Mouse (Mus musculus) cerebellum, adult 2 months (tissue): ENCODE results near the gene Psmd14. TPM values are rescaled to one million over a fixed set of nuclear protein-coding genes. Genes with fewer than 3 reads are reported as not detected.
A peak's percentile ranks its signal among the peaks of the same experiment; 100 is the strongest.

ENCODE experiments used
- DNase-seq, 2 experiments: peaks; one replicate each; pipeline ENCODE4 v3.0.0; 2021
- H3K27ac ChIP-seq: fragments of 200-500 bp; 2 replicates; pipeline ENCODE4 v1.5.1; 2012; ENCODE audit warnings: low read length, control low read depth, inconsistent platforms; ENCODE audit not compliant: insufficient read depth
- H3K27me3 ChIP-seq: fragments of 200-500 bp; 2 replicates; pipeline ENCODE4 v1.6.1; 2012; ENCODE audit warnings: inconsistent platforms, mild to moderate bottlenecking, low read length, moderate library complexity; ENCODE audit not compliant: control insufficient read depth, insufficient read depth
- H3K4me1 ChIP-seq: fragments of 200-500 bp; 2 replicates; pipeline ENCODE4 v1.6.1; 2011; ENCODE audit warnings: low read length; ENCODE audit not compliant: control insufficient read depth, insufficient read depth
- H3K4me3 ChIP-seq: fragments of 200-500 bp; replicated peaks from 2 replicates; pipeline ENCODE3; 2011; ENCODE audit warnings: mild to moderate bottlenecking, low read depth, low read length, control low read depth; ENCODE audit not compliant: insufficient read depth
- CTCF ChIP-seq: fragments of 200-500 bp; IDR thresholded peaks from 2 replicates; pipeline ENCODE4 v1.5.1; 2011; ENCODE audit warnings: low read depth, mild to moderate bottlenecking, control low read depth, low read length, moderate library complexity, borderline replicate concordance; ENCODE audit not compliant: insufficient read depth
- POLR2A ChIP-seq: fragments of 200-500 bp; IDR thresholded peaks from 2 replicates; pipeline ENCODE4 v1.6.1; 2011; ENCODE audit warnings: low read length, control low read depth, borderline replicate concordance; ENCODE audit not compliant: insufficient read depth
- WGBS: fragments of 180-500 bp; shearing (Covaris S2); methylation state at CpG from one replicate; pipeline ENCODE4 v1.1.7; 2018; 5-methylcytosine and 5-hydroxymethylcytosine counted together
- polyA plus RNA-seq: library from polyadenylated mRNA; depleted of rRNA; stranded (reverse); fragments of >200 nt; gene quantifications from 2 replicates; pipeline ENCODE4 v1.2.3, GENCODE M21; 2012; rRNA removed

Psmd14 gene
- polyA plus RNA-seq, 1 experiment, result 90.2 TPM

DNA sequence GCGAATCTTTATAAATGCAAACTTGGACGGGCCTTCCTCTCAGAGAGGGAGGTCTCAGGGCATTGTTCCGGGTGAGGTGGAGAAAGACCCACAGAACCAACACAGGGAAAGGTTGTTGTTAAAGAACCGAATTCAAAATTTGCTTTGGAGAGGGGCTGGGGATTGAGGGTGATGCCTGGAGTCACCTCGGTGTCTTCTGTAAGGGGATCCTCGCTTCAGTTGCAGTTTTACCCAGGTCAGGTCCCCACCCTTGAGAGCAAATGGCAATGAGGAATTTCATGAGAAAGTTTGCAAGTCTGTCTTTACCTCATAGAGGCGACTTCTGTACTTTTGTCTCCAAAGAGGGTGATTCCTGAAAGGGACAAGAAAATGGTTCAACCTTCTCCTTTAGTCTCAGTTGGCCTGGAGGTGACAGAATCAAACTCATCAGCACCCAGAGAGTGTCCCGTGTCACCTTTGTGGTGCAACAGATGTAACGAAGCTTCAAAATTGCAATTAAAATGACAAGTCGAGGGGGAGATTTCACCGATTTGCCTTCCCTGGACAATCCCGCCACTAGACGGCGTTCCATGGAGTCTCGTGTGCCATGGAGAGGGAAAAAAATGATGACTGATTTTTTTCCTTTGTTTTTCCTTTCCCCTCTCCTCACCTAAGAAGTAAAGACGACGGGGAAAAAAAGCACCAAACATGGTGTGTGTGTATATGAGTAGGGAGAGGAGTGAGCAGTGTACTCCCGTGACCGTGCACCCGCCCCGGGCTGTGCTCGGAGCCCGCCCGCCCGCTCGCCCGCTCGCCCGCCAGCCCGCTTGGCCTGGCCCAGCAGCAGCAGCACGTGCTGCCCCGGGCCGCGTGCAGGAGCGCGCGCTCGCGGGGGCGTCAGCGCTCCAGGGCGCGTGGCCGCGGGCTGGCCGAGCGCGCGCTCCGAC, 103.3 kb downstream of the Psmd14 start:
- Histone ChIP-seq H3K27me3 (peaks cover 15% of the 10 kb centered on the region; the same call in 1 of the 2 replicates), H3K27ac (no peak overlapping the region), H3K4me3 (peak overlapping the region; percentile 51), H3K4me1 (no peaks in the 10 kb centered on the region)
- peak; percentile 32 to 44 for DNase-seq
- 11% methylated on average over 50 of the region's 50 CpGs for WGBS
- TF ChIP-seq CTCF (peak; percentile 32; the same call in 1 of the 2 replicates), POLR2A (no peak)

DNA sequence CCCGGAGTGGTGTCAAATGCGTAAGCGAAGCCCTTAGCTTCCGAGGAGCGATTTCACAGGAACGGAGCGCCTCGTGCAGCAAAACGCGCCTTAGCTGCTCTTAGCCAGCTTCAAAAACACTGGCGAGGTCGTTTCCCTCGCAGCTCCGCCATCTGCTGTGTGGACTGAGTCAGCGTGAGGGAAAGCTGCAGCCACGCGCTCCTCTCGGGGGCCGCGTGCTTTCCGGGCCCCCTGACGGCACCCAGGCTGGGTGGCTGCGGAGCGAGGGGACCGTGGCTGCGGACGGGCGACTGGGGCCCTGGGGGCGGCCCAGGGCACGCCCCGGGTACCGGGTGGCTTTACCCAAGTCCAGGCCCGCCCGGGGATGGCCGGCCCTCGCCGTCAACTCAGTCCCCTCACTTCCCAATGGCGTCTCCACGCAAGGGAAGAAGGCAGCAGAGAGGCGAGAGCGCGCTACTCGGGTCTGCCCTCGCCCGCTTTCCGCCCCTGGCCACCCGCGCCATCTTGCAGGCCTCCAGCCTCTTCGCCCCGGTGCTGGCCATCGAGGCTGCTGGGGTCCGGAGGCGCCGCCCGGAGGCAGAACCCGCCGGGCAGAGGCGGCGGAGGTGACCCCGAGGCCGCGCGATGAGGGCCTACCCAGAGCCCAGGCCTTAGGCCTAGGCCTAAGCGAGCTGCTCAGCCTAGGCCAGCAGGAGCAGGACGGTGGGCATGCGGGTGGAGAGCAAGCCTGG, 104.3 kb downstream of the Psmd14 start:
- H3K4me1 ChIP-seq, result no peaks in the 10 kb centered on the region
- H3K4me3 ChIP-seq, result peak overlapping the region; percentile 50
- peaks cover 15% of the 10 kb centered on the region; the same call in 1 of the 2 replicates for H3K27me3 ChIP-seq
- H3K27ac ChIP-seq, result no peak overlapping the region
- WGBS, result 17% methylated on average over 66 of the region's 66 CpGs
- peak; percentile 32 for DNase-seq
- TF ChIP-seq POLR2A (no peak), CTCF (no peak)

DNA sequence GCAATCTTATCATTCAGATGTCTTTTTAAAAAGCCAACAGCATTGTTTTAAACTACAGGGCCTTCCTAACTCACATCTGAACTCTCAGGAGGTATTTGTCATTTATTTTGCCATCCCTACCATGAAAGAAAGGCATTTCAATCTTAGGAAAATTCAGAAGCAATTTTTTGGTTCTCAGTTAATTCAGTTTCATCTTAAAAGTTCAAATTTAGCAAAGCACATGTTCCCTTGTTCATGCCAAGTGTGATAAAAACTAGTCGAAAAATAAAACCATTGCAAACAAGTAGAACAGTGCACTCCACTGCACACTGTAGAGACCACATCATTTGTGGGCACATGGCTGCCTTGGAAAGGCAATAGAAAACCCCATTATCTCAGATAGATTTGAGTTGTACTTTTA, 106.7 kb downstream of the Psmd14 start:
- WGBS, result 82% methylated on average over 1 of the region's 1 CpGs

DNA sequence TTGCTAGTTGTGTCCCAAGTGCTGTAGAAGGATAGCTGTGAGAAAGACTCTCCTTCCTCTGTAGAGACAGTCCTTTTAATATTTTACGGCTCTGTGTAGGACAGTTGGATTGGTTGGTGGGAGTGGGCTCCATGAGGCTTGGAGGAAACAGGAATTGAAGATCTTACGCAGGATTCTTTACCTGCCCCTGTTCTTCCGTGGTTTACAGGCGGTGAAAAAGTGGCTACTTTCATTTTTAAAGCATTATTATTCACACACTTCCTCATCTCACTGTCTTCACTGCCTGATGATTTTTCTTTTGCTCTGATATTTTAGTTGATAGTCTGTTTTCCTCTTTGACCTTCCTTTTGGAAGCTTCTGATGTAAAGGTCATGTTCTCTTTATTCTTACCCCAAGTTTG, 108.7 kb downstream of the Psmd14 start:
- TF ChIP-seq POLR2A (no peak), CTCF (no peak)
- DNase-seq, result no peak
- H3K4me3 ChIP-seq, result no peak overlapping the region
- H3K27me3 ChIP-seq, result no peaks in the 10 kb centered on the region; the same call in 1 of the 2 replicates
- H3K4me1 ChIP-seq, result no peaks in the 10 kb centered on the region
- WGBS, result 92% methylated on average over 4 of the region's 4 CpGs
- no peak overlapping the region for H3K27ac ChIP-seq

More for the DNA sequence above, 106.7 kb downstream of the Psmd14 start:
- H3K4me1 ChIP-seq, result no peaks in the 10 kb centered on the region
- DNase-seq, result no peak
- no peak overlapping the region for H3K27ac ChIP-seq
- no peak overlapping the region for H3K4me3 ChIP-seq
- H3K27me3 ChIP-seq, result peaks cover 5% of the 10 kb centered on the region; the same call in 1 of the 2 replicates
- no peak for TF ChIP-seq CTCF
- no peak for TF ChIP-seq POLR2A

DNA sequence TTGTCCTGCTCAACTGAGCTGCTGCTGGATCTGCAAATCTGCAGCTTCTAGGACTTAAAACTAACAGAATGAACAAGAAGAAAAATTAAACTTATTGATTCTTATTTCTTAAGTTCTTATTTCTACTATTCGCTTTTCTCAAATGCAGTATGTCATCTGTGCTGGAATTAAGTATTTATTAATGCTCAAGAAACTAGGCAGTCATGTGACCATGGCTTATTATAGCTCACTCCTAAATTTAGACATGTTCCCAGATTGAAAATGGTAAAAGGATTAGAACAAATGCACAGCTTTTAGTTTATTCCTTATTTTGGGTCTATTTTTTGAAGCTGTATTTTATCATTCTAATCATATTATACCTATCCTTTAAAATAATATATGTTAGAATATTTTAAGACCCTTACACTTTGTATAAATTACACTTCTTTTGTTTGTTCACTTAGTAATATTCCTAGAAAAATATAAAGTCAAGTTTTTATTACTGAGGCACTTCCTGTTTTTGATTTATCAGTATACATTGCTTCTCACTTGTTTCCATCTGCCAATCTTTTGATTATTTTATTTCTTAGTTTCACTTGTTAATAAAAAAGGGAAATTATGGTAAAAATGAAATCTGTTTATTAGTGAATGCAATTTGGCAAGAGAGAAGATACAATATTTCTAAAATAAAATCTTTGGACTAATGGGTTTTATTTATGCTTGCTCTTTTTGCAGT, 112.1 kb downstream of the Psmd14 start:
- Histone ChIP-seq H3K27me3 (no peaks in the 10 kb centered on the region), H3K27ac (no peak overlapping the region), H3K4me1 (no peaks in the 10 kb centered on the region), H3K4me3 (no peak overlapping the region)
- TF ChIP-seq POLR2A (no peak), CTCF (no peak)
- WGBS, result 94% methylated on average over 1 of the region's 1 CpGs
- DNase-seq, result no peak

DNA sequence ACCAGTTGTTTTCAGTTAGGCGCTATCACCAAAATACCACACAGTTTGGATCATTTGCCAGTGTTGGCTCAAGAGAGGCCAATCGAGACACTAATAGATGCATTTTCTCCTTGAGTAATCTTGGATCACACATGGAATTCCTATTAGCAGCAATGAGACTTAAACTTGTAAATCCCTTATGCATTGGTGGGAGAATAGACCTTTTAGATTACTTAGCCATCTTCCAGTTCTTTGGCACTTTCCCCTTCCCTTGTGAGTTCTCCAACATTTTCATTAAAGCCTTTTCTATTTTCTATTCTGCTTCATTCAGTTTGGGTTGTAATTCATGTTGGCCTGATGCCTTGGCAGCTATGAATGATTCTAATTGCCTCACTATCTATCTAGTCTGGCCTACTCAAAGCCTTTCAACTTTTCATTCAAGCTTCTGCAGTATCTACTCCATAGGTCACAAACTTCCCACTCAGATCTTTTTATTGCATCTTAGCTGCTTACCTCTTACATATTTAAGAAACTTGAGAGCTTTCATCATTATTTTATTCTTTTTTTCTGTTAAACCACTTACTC, 125.8 kb downstream of the Psmd14 start:
- no peak for TF ChIP-seq CTCF
- no peak for TF ChIP-seq POLR2A
- no peaks in the 10 kb centered on the region for H3K4me1 ChIP-seq
- no peak overlapping the region for H3K27ac ChIP-seq
- DNase-seq, result no peak
- no peaks in the 10 kb centered on the region; the same call in 1 of the 2 replicates for H3K27me3 ChIP-seq
- 14% methylated on average over 2 of the region's 2 CpGs for WGBS
- no peak overlapping the region for H3K4me3 ChIP-seq

Other genes starting within 250 kb of the Psmd14 start
- 27.4 and 29.5 TPM in 2 replicates for gene Tank, start 133.1 kb upstream of the Psmd14 start, polyA plus RNA-seq
- 0.39 and 0.57 TPM in 2 replicates for gene Tbr1, start 91.2 kb downstream of the Psmd14 start, polyA plus RNA-seq